Mouse (Mus musculus) lung, embryonic 16.5 days (tissue): Measurements from ENCODE around the gene Defb30. TPM values are rescaled to one million over a fixed set of nuclear protein-coding genes. Genes with fewer than 3 reads are reported as not detected.

Experiments
- ATAC-seq: fragments of 200-750 bp; cut with Nextera tagmentation; 2 replicates; pipeline ENCODE4 v1.8.0; 2017; ENCODE audit warnings: low read depth, mild to moderate bottlenecking, moderate library complexity
- H3K27ac ChIP-seq: fragments of 300-500 bp; sonication (generic); 2 replicates; pipeline ENCODE4 v1.5.1; 2014; ENCODE audit warnings: mild to moderate bottlenecking, control low read depth, low read length
- H3K27me3 ChIP-seq: fragments of 300-500 bp; sonication (generic); 2 replicates; pipeline ENCODE4 v1.6.1; 2014; ENCODE audit warnings: low read depth, low read length, mixed read lengths; ENCODE audit not compliant: control insufficient read depth, insufficient read depth
- H3K36me3 ChIP-seq: fragments of 300-500 bp; sonication (generic); 2 replicates; pipeline ENCODE4 v1.6.1; 2014; ENCODE audit warnings: low read length; ENCODE audit not compliant: control insufficient read depth, insufficient read depth
- H3K4me1 ChIP-seq: fragments of 300-500 bp; sonication (generic); replicated peaks from 2 replicates; pipeline ENCODE4 v1.6.1; 2014; ENCODE audit warnings: low read length, mixed read lengths; ENCODE audit not compliant: control insufficient read depth, insufficient read depth
- H3K4me2 ChIP-seq: fragments of 300-500 bp; sonication (generic); 2 replicates; pipeline ENCODE4 v1.6.1; 2014; ENCODE audit warnings: low read depth, low read length, control low read depth
- H3K4me3 ChIP-seq: fragments of 300-500 bp; sonication (generic); 2 replicates; pipeline ENCODE4 v1.5.1; 2014; ENCODE audit warnings: mild to moderate bottlenecking, low read length, control low read depth
- H3K9ac ChIP-seq: fragments of 300-500 bp; sonication (generic); 2 replicates; pipeline ENCODE4 v1.6.1; 2014; ENCODE audit warnings: low read length, control low read depth
- H3K9me3 ChIP-seq: fragments of 300-500 bp; sonication (generic); 2 replicates; pipeline ENCODE4 v1.6.1; 2016; ENCODE audit warnings: low read length; ENCODE audit not compliant: control insufficient read depth
- WGBS: fragments of 180-500 bp; shearing (Covaris S2); extraction: QIAGEN DNeasy Blood & Tissue Kit; methylation state at CpG from one replicate; pipeline ENCODE4 v1.1.7; 2014; 5-methylcytosine and 5-hydroxymethylcytosine counted together
- polyA plus RNA-seq: library from polyadenylated mRNA; unstranded; fragments of >200 nt; fragmentation: Nextera tagmentation; extraction: Ambion mirVana; gene quantifications from 2 replicates; pipeline ENCODE4 v1.2.1, GENCODE M21; 2015

Gene Defb30
- polyA plus RNA-seq, 1 experiment from 2014 or later: not detected

DNA sequence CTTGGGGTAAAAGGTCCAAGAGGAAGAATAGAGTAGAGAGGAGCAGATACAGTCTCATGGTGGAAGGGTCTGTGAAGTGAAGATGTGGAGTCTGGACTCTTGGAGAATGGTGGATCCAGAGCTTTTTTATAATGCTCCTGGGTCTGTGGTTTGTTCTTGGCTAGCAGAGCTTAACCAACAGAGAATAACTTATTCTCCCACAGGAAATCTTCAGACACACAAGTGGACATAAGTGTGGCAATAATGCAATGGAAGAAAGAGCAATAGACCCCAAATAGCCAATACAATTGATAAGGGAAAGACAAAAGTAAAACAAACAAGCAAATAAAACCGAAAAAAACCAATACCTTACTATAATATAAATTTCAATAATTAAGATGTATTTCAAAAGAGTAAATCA is 65.3 kb downstream of the Defb30 start, which contains the start of gene Defb48:
TSS of gene Defb48 (minus strand) at position 101 of the 400 bp plus-strand sequence.
- ATAC-seq: no peak
- H3K4me2 ChIP-seq: no peak within 1 kb of the TSS
- WGBS: 72% methylated on average over 1 of the region's 1 CpGs

More for the DNA sequence above, 65.3 kb downstream of the Defb30 start, which contains the start of gene Defb48:
- no peaks in the 10 kb centered on the region for H3K36me3 ChIP-seq
- H3K4me1 ChIP-seq: no peaks in the 10 kb centered on the region
- no peak within 1 kb of the TSS for H3K9ac ChIP-seq
- H3K4me3 ChIP-seq: no peak within 1 kb of the TSS
- no peaks in the 10 kb centered on the region for H3K27me3 ChIP-seq
- H3K9me3 ChIP-seq: no peaks in the 10 kb centered on the region
- H3K27ac ChIP-seq: no peak within 1 kb of the TSS

Other genes with a start within 250 kb of the Defb30 start
- 7.0 and 7.7 TPM in 2 replicates for gene Wdfy2, start 212.3 kb downstream of the Defb30 start, polyA plus RNA-seq
- not detected in 2 replicates for gene Defb48, start 65.5 kb downstream of the Defb30 start, polyA plus RNA-seq
- not detected in 2 replicates for gene Defb47, start 51.9 kb downstream of the Defb30 start, polyA plus RNA-seq
- not detected in 2 replicates for gene Defb43, start 38.2 kb downstream of the Defb30 start, polyA plus RNA-seq
- 0.24 and 0.40 TPM in 2 replicates for gene Defb42, start 3.0 kb downstream of the Defb30 start, polyA plus RNA-seq